Mouse (Mus musculus) heart, embryonic 10.5 days (tissue): ENCODE results near the gene Acd. TPM values are rescaled to one million over a fixed set of nuclear protein-coding genes. Genes with fewer than 3 reads are reported as not detected.

Experiments used
- DNase-seq: peaks from one replicate; pipeline ENCODE4 v3.0.0-alpha.2; 2017; ENCODE audit warnings: low spot score
- H3K27ac ChIP-seq: fragments of 300-500 bp; sonication (generic); 2 replicates; pipeline ENCODE4 v1.5.1; 2016; ENCODE audit warnings: mild to moderate bottlenecking
- H3K27me3 ChIP-seq: fragments of 300-500 bp; sonication (generic); 2 replicates; pipeline ENCODE4 v1.6.1; 2016; ENCODE audit warnings: mild to moderate bottlenecking; ENCODE audit not compliant: poor library complexity, insufficient read depth, severe bottlenecking
- H3K36me3 ChIP-seq: fragments of 300-500 bp; sonication (generic); 2 replicates; pipeline ENCODE4 v1.6.1; 2016; ENCODE audit warnings: mild to moderate bottlenecking, moderate library complexity
- H3K4me1 ChIP-seq: fragments of 300-500 bp; sonication (generic); 2 replicates; pipeline ENCODE4 v1.6.1; 2016; ENCODE audit warnings: mild to moderate bottlenecking
- H3K4me3 ChIP-seq: fragments of 300-500 bp; sonication (generic); 2 replicates; pipeline ENCODE4 v1.5.1; 2016; ENCODE audit warnings: mild to moderate bottlenecking, moderate library complexity
- H3K9me3 ChIP-seq: fragments of 300-500 bp; sonication (generic); 2 replicates; pipeline ENCODE4 v1.6.1; 2016; ENCODE audit warnings: mild to moderate bottlenecking, moderate library complexity
- WGBS: fragments of 180-500 bp; shearing (Covaris S2); methylation state at CpG from one replicate; pipeline ENCODE4 v1.1.7; 2016; 5-methylcytosine and 5-hydroxymethylcytosine counted together
- polyA plus RNA-seq: library from polyadenylated mRNA; unstranded; fragments of >200 nt; fragmentation: Nextera tagmentation; extraction: Ambion mirVana; gene quantifications from 2 replicates; pipeline ENCODE4 v1.2.1, GENCODE M21; 2016

The Acd gene
- polyA plus RNA-seq, 1 experiment from 2014 or later, result 52.9 TPM

DNA sequence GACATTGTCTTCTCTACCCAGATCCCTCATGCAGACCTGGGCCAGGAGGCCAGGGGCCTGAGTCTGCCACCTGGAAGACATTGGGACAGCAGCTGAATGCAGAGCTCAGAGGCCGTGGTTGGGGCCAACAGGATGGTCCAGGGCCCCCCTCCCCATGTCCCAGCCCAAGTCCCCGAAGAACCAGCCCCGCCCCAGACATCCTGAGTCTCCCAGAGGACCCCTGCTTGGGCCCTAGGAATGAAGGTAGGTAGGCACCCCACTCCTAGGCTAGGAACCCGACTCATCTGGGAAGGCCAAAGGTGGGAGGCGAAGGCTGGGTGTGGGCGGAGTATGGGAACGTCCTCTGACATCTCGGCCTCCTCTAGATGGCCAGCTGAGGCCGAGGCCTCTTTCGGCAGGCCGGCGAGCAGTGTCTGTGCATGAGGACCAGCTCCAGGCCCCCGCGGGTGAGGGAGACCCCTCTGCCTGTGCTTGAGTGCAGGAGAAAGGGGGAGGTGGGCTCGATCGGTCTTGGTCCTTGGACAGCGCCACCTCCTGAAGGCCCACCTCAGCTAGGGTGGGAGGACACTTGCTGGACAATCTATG is 3.6 kb downstream of the Acd start:
- no peak overlapping the region for H3K27ac ChIP-seq
- no peak overlapping the region for H3K4me3 ChIP-seq
- 86% methylated on average over 17 of the region's 17 CpGs for WGBS
- H3K4me1 ChIP-seq, result peaks cover 35% of the 10 kb centered on the region
- peaks cover 34% of the 10 kb centered on the region for H3K36me3 ChIP-seq
- peaks cover 25% of the 10 kb centered on the region for H3K27me3 ChIP-seq
- H3K9me3 ChIP-seq, result 0 out of 2 replicates have a peak, but pooled peaks cover 3% of the 10 kb centered on the region
- DNase-seq, result no peak

DNA sequence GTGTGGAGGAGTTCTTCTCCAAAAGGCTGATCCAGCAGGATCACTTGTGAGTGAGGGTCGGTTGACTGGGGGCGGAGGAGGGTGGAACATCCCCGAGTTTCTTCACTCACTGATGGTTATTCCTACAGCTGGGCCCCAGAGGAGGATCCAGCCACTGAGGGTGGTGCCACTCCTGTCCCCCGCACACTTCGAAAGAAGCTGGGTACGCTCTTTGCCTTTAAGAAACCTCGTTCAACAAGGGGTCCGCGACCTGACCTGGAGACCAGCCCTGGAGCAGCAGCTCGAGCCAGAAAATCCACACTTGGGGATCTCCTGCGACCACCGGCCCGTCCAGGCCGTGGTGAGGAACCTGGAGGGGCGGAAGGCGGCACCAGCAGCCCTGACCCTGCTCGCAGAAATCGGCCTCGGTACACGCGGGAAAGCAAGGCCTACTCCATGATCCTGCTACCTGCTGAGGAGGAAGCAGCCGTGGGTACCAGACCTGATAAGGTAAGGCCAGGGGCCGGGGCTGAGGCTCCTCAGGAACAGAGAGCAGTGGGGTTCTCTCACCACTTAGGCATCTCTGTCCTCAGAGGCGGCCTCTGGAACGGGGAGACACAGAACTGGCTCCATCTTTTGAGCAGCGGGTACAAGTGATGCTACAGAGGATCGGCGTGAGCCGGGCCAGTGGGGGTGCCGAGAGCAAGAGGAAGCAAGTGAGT is 5.7 kb downstream of the Acd start:
- peaks cover 24% of the 10 kb centered on the region for H3K4me1 ChIP-seq
- no peak overlapping the region for H3K27ac ChIP-seq
- no peak overlapping the region for H3K4me3 ChIP-seq
- 75% methylated on average over 30 of the region's 30 CpGs for WGBS
- H3K27me3 ChIP-seq, result peaks cover 26% of the 10 kb centered on the region
- 0 out of 2 replicates have a peak, but pooled peaks cover 3% of the 10 kb centered on the region for H3K9me3 ChIP-seq
- H3K36me3 ChIP-seq, result peaks cover 34% of the 10 kb centered on the region
- DNase-seq, result no peak

DNA sequence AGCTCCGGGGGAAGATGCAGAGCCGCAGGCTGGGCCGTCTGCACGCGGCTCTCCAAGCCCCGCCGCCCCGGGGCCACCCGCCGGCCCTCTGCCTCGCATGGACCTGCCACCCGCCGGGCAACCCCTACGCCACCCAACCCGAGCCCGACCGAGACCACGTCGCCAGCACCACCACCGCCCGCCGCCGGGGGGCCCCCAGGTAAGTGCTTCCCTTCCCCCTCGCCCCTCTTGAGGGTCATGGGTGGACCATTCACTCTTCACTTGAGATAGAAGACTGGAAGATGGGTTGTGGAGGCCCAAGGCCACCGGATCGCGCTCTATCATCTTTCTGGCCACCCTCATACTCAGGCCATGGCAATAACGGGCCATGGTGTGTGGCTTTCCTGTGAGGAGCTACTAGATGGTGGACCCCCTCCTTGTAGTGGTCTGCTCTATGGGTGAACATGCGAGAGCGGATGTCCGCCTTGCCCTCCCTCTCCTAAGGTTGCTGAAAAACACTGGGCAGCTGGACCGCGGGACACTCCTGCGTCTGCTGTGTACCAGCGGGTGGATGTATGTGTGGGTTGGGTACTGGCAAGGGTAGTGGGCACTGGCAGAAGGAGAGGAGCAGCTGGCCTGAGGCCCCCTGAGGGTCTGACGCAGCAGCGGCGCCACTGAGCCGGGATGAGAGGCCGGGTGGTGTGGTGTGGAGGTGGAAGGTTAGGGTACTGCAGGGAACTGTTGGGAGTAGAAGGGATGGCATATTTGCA is 6.7 kb downstream of the Acd start:
- WGBS, result 7% methylated on average over 40 of the region's 40 CpGs
- DNase-seq, result peak; percentile 72
- H3K27me3 ChIP-seq, result peaks cover 35% of the 10 kb centered on the region
- H3K27ac ChIP-seq, result 0 out of 2 replicates have a peak overlapping the region, but pooled peaks have one; percentile 23
- peaks cover 30% of the 10 kb centered on the region for H3K36me3 ChIP-seq
- H3K4me3 ChIP-seq, result peak overlapping the region; percentile 58
- peaks cover 14% of the 10 kb centered on the region for H3K4me1 ChIP-seq
- 0 out of 2 replicates have a peak, but pooled peaks cover 3% of the 10 kb centered on the region for H3K9me3 ChIP-seq

DNA sequence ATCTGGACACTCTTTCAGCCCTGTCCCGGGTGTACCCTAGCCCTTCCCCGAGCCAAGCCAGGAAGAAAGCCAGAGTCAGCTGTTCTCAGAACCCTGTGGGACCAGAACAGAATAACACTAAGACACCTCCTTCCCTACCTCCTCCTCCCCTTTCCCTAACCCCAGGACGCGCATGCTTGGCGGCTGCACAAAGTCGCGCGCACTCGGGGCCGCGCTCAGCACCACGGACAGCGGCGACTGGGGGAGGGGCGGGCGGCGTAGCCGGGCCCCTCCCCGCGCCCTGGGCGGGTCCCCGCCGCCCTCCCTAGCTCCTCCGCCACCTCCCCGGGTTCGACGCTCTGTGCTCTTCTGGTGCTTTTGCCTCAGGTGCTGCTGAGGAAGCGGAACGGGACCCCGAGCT is 7.3 kb downstream of the Acd start:
- Histone ChIP-seq H3K9me3 (0 out of 2 replicates have a peak, but pooled peaks cover 3% of the 10 kb centered on the region), H3K27ac (0 out of 2 replicates have a peak overlapping the region, but pooled peaks have one; percentile 23), H3K36me3 (peaks cover 27% of the 10 kb centered on the region), H3K4me1 (peaks cover 20% of the 10 kb centered on the region), H3K27me3 (peaks cover 41% of the 10 kb centered on the region), H3K4me3 (peak overlapping the region; percentile 58)
- WGBS, result 4% methylated on average over 30 of the region's 30 CpGs
- no peak for DNase-seq

DNA sequence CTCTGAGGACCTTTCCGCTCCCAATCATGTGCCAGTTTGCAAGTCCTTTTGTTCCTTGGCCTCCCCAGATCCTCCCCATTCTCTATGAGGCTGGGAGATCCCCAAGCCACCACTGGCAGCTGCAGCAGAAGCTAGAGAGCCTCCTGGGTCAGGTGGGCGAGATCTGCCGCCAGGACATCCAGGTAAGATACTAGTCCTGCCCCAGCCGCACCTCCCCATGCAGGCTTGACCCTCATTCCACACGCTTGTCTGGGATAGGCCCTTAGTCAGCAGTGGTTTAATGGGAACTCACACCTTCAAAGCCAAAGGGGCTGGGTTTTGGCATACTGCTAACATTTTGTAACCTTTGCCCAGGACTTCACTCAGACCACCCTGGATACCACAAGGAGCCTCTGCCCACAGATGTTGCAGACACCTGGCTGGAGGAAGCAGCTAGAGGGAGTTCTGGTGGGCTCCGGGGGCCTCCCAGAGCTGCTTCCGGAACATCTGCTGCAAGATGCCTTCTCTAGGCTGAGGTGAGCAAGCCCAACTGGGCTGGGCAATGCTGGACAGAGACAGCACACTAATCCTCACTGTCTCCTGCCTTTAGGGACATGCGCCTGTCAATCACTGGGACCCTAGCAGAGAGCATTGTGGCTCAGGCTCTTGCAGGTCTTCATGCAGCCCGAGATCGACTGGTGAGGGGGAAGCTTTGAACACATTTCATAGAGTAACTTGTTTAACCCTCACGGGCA is 8.3 kb downstream of the Acd start:
- WGBS, result 92% methylated on average over 11 of the region's 11 CpGs
- peaks cover 17% of the 10 kb centered on the region for H3K36me3 ChIP-seq
- H3K4me3 ChIP-seq, result no peak overlapping the region
- DNase-seq, result peak; percentile 75
- peaks cover 45% of the 10 kb centered on the region for H3K27me3 ChIP-seq
- peaks cover 29% of the 10 kb centered on the region for H3K4me1 ChIP-seq
- H3K27ac ChIP-seq, result no peak overlapping the region
- 0 out of 2 replicates have a peak, but pooled peaks cover 3% of the 10 kb centered on the region for H3K9me3 ChIP-seq

DNA sequence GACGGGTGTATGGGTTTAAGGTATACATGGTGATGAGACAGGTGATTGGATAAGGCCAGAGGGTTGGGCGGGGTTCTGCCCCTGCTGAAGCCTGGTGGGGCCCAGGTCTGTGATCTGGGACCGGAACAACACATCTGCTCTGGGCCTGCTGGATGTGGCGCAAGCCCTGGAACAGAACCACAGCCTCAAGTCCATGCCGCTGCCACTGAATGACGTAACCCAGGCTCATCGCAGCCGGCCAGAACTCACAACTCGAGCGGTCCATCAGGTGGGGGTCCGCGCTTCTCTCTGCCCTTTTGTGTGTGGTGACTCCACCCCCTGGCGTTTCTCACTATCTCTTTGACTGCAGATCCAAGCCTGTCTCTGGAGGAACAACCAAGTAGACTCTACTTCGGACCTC is 9.9 kb downstream of the Acd start:
- Histone ChIP-seq H3K36me3 (peaks cover 8% of the 10 kb centered on the region), H3K9me3 (0 out of 2 replicates have a peak, but pooled peaks cover 3% of the 10 kb centered on the region), H3K27ac (no peak overlapping the region), H3K27me3 (peaks cover 45% of the 10 kb centered on the region), H3K4me3 (no peak overlapping the region), H3K4me1 (peaks cover 38% of the 10 kb centered on the region)
- WGBS, result 72% methylated on average over 14 of the region's 14 CpGs
- no peak for DNase-seq

DNA sequence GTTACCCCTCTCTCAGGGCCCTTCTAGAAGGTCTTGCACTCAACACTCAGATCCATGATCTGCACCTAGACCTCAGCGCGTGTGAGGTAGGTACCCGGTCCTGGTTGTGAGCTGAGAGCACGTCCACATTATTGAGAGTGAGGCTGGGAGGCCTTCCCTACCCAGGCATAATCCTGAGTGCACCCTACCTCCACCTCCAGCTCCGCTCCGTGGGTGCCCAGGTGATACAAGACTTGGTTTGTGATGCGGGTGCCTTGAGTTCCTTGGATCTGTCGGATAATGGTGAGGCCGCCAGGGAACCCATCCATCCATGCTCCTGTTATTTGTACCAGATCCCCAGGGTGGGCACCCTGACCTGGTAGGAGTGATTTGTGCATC is 10.9 kb downstream of the Acd start:
- Histone ChIP-seq H3K9me3 (0 out of 2 replicates have a peak, but pooled peaks cover 3% of the 10 kb centered on the region), H3K4me1 (peaks cover 45% of the 10 kb centered on the region), H3K4me3 (no peak overlapping the region), H3K27ac (no peak overlapping the region), H3K36me3 (peaks cover 5% of the 10 kb centered on the region), H3K27me3 (peaks cover 38% of the 10 kb centered on the region)
- no peak for DNase-seq
- WGBS, result 83% methylated on average over 9 of the region's 9 CpGs

DNA sequence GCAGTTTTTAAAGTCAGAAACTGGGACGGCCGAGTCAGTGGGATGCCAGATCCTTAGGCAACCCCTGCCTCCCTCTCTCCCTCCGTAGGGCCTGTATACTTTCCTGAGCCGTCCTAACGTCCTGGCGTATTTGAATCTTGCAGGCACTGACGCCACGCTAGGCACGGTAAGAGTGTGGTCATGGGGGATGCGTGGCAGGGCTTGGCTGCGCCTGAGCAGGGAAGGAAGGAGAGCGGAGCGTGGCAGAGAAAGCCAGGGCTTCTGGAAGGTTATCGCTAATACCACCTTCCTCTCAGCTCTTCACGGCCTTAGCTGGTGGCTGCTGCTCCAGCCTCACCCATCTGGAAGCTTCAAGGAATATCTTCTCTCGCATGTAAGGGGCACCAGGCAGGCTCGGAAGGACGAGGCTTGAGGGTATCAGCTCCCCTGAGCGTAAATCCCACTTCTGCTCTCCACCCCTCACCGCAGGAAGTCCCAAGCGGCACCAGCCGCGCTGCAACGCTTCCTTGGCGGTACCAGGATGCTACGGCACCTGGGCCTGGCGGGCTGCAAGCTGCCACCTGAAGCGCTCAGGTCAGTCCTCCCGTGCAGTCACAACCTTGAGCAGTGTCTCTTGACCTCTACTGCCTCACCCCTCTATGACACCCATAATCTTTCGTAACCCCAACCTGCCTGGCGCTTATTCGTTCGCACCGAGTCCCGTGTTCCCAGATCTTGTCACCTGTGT is 11.5 kb downstream of the Acd start:
- no peak overlapping the region for H3K4me3 ChIP-seq
- no peak overlapping the region for H3K27ac ChIP-seq
- peaks cover 32% of the 10 kb centered on the region for H3K27me3 ChIP-seq
- 54% methylated on average over 35 of the region's 35 CpGs for WGBS
- DNase-seq, result no peak
- H3K9me3 ChIP-seq, result 0 out of 2 replicates have a peak, but pooled peaks cover 3% of the 10 kb centered on the region
- peaks cover 5% of the 10 kb centered on the region for H3K36me3 ChIP-seq
- peaks cover 40% of the 10 kb centered on the region for H3K4me1 ChIP-seq

DNA sequence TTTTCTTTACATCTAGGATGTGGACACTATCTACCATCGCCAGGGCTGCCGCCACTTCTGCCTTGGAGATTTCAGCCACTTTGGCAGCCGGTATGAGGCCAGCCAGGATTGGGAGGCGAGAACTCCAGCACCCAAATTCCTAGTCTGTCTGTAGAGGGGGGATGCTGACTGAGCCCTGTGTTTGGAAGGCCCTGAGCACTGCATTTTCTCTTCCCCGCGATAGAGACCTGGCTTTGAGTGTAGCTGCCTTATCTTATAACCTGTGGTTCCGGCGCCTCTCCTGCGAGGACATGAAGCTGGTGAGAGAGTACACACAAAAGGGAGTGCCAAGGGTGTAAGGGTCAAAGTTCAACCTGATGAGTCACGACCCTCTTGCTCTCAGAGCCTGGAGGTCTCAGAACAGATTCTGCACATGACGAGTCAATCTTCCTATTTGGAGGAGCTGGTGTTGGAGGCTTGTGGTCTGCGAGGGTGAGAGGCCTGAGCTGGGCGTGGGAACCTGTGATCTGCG is 12.6 kb downstream of the Acd start:
- Histone ChIP-seq H3K27me3 (peaks cover 26% of the 10 kb centered on the region), H3K4me3 (no peak overlapping the region; the same call in 1 of the 2 replicates), H3K4me1 (peaks cover 31% of the 10 kb centered on the region), H3K36me3 (peaks cover 14% of the 10 kb centered on the region), H3K27ac (no peak overlapping the region), H3K9me3 (0 out of 2 replicates have a peak, but pooled peaks cover 3% of the 10 kb centered on the region)
- 41% methylated on average over 14 of the region's 14 CpGs for WGBS
- DNase-seq, result no peak

DNA sequence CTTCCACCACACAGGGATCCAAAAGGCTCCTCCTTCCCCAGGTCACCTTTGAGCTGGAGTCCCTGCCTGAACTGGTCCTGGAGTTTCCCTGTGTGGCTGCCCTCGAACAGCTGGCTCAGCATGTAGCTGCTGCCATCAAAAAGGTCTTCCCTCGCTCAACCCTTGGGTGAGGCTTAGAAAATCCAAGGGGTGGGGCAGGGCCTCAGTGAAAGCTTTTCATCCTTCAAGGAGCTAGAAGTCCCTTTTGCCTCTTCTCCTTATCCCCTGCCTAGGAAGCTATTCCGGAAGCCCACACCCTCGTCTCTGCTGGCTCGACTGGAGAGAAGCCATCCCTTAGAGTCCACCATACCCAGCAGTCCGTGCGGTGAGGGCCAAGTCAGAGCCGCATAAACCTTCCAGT is 13.4 kb downstream of the Acd start:
- 65% methylated on average over 8 of the region's 8 CpGs for WGBS
- H3K4me1 ChIP-seq, result peaks cover 31% of the 10 kb centered on the region
- no peak for DNase-seq
- no peak overlapping the region for H3K4me3 ChIP-seq
- H3K9me3 ChIP-seq, result no peaks in the 10 kb centered on the region
- peaks cover 16% of the 10 kb centered on the region for H3K36me3 ChIP-seq
- H3K27ac ChIP-seq, result no peak overlapping the region
- H3K27me3 ChIP-seq, result peaks cover 20% of the 10 kb centered on the region; the same call in 1 of the 2 replicates

DNA sequence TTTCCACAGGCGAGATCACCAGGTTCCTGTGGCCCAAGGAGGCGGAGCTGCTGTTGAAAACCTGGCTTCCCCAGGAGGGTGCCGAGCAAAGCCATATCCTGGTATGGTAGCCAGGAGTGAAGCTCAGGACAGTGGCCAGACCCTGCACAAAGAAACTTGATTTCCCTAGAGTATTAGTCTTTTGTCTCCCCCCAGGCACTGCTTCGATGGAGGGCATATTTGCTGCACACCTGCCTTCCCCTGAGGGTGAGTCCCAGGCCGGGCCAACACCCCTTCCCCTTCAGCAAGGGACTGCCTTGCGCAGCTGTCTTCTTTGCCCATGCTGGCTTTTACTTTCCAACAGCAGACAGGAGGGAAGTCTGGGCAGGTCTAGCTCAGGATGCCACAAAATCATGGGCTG is 14.4 kb downstream of the Acd start:
- H3K9me3 ChIP-seq, result no peaks in the 10 kb centered on the region
- DNase-seq, result no peak
- H3K36me3 ChIP-seq, result peaks cover 26% of the 10 kb centered on the region
- H3K27me3 ChIP-seq, result peaks cover 20% of the 10 kb centered on the region; the same call in 1 of the 2 replicates
- H3K27ac ChIP-seq, result no peak overlapping the region
- 71% methylated on average over 6 of the region's 6 CpGs for WGBS
- H3K4me1 ChIP-seq, result peaks cover 31% of the 10 kb centered on the region
- H3K4me3 ChIP-seq, result peak overlapping the region; percentile 41; the same call in 1 of the 2 replicates
